Mouse (Mus musculus) testis, postnatal 14 days (tissue): Measurements from ENCODE around the gene Defa2.
"Not testable (repeated sequence)": the region's sequence is repeated elsewhere in the genome, so short reads cannot be mapped to it uniquely, and the experiment has no call there.

Experiments used
- DNase-seq: peaks from one replicate; pipeline ENCODE4 v3.0.0; 2021; ENCODE audit warnings: low spot score

Defa2 gene

GRCm38 (mm10) chr8:21378215-21378614 lies at the start of gene Defa2:
Gene Defa2, plus strand, starts transcription at chr8:21378515.
- DNase-seq, result not testable (repeated sequence)

DNA sequence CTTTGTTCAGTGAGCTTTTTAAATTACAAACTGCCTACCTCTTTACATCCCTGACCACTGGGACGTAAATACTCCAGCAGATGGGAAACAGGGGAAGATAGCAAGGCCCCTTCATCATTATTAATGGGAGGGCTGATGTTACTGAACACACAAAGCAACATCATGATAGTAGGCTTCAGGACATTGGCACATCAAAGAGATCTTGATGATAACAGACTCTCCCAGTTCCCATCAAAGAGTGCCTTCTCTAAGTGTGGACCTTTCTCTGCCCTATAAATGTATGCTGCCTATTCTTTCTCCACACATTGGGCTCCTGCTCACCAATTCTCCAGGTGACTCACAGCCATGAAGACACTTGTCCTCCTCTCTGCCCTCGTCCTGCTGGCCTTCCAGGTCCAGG lies 13.2 kb downstream of the Defa2 start, which contains the start of gene Defa33:
Defa33 (plus strand) TSS at position 301 of the 400 bp plus-strand sequence.
- not testable (repeated sequence) for DNase-seq

- not testable (repeated sequence) for DNase-seq
Measured at GRCm38 (mm10) chr8:21427111-21427510, 48.8 kb downstream of the Defa2 start, which contains the start of gene Defa36. Gene Defa36, plus strand, starts transcription at chr8:21427411.
